Mouse (Mus musculus) CH12.LX (cell line): ENCODE data around the gene Cobl.

ENCODE experiments used
- CHD2 ChIP-seq: IDR thresholded peaks from 2 replicates; pipeline ENCODE4 v1.6.1; 2011; ENCODE audit warnings: low read length, improper control_type of control experiment
- CTCF ChIP-seq, 2 experiments: IDR thresholded peaks in 1 of 2; conservative IDR thresholded peaks in 1 of 2; 2 replicates each; pipeline ENCODE4 v1.5.1; 2011 to 2012; ENCODE audit warnings: low read depth in 2 of 2, low read length in 2 of 2, improper control_type of control experiment in 1 of 2, inconsistent platforms in 1 of 2, mild to moderate bottlenecking in 1 of 2, moderate library complexity in 1 of 2
- MEF2A ChIP-seq: IDR thresholded peaks from 2 replicates; pipeline ENCODE4 v1.6.1; 2014; ENCODE audit warnings: low read depth, mild to moderate bottlenecking, inconsistent platforms, low read length, improper control_type of control experiment, borderline replicate concordance
- POLR2A ChIP-seq: IDR thresholded peaks from 2 replicates; pipeline ENCODE4 v1.6.1; 2011; ENCODE audit warnings: low read depth, mild to moderate bottlenecking, improper control_type of control experiment, low read length
- TBP ChIP-seq: conservative IDR thresholded peaks from 2 replicates; pipeline ENCODE4 v1.6.1; 2011; ENCODE audit warnings: low read depth, low read length, improper control_type of control experiment
- USF1 ChIP-seq: IDR thresholded peaks from 2 replicates; pipeline ENCODE4 v1.6.1; 2014; ENCODE audit warnings: low read depth, mild to moderate bottlenecking, inconsistent platforms, low read length, improper control_type of control experiment
- ZC3H11A ChIP-seq: IDR thresholded peaks from 2 replicates; pipeline ENCODE4 v1.6.1; 2012; ENCODE audit warnings: low read depth, mild to moderate bottlenecking, inconsistent platforms, low read length, improper control_type of control experiment
- ZKSCAN1 ChIP-seq: IDR thresholded peaks from 2 replicates; pipeline ENCODE4 v1.6.1; 2012; ENCODE audit warnings: low read depth, inconsistent platforms, low read length, improper control_type of control experiment, borderline replicate concordance

GRCm38 (mm10) chr11:12465229-12465628 lies 469 bp upstream of the Cobl start:
- TF ChIP-seq CTCF (conservative IDR thresholded peaks at IDR 0.05 in 1 of 2, IDR thresholded peaks at IDR 0.05 in 1 of 2; ENCODE audit: low read depth in 2 of 2, low read length in 2 of 2) = no peak
- no peak for TF ChIP-seq CHD2
- no peak for TF ChIP-seq ZKSCAN1
- TF ChIP-seq ZC3H11A = no peak
- no peak for TF ChIP-seq TBP
- TF ChIP-seq MEF2A = no peak
- no peak for TF ChIP-seq USF1
- no peak for TF ChIP-seq POLR2A
